8 mouse cellular contexts compared by ENCODE assay signal in the genomic region with DNA sequence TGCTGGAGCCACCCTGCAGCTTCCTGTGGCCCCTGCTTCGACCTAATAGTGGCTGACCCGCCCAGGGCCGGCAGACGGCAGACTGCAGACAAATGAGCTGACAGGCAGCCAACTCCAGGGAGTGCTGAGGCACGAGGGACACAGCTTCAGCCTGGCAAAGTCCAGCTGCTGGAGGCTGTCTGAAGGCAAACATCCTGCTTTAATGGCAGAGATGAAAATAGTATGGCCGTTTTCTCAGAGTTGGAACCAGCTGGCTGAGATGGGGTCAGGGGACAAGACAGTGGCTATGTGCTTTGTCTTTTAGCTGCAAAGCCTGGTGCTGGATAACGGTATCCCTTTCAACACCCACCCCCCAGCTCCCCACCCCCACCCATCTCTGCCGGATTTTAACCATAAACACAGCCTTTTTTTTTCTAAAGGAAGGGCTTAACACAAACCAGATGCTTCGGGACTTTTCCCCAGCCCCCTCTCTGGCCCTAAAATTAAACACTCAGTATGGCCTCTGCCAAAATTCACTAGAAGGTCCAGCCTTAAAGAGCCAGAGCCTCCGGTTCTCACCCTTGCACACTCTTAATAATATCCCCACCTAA. TPM values are rescaled to one million over a fixed set of nuclear protein-coding genes. Genes with fewer than 3 reads are reported as not detected.
A peak's percentile ranks its signal among the peaks of the same experiment; 100 is the strongest.
DNase-seq lines count a peak whose midpoint lies in the region; ATAC-seq lines count a peak whose summit lies in the region.

No protein-coding gene starts in this region.

- WGBS in hindbrain, embryonic 13.5 days, result 4% methylated on average over 10 of the region's 10 CpGs

- H3K4me3 ChIP-seq in hindbrain, embryonic 13.5 days, result no peak overlapping the region

- peak; percentile 94 for DNase-seq in adipocyte (ENCODE audit: low spot score)
- DNase-seq in cerebellum, postnatal 10 days, result peak; percentile 76 to 84
- peak; percentile 23 to 24 for DNase-seq in frontal cortex, postnatal 25 days (ENCODE audit: low spot score in 2 of 2)
- peak; percentile 25 to 41 for DNase-seq in layer of hippocampus, postnatal 25 days (ENCODE audit: extremely low spot score in 1 of 2, low spot score in 1 of 2)
- DNase-seq in lung, postnatal 25 days (ENCODE audit: low spot score), result peak; percentile 92
- peak; percentile 61 for DNase-seq in right cerebral cortex, postnatal 14 days
- DNase-seq in T-cell, adult 2 months (ENCODE audit: low spot score), result no peak

- H3K4me2 ChIP-seq in hindbrain, embryonic 13.5 days, result no peak overlapping the region

- H3K4me1 ChIP-seq in hindbrain, embryonic 13.5 days (replicated peaks), result peaks cover 42% of the 10 kb centered on the region

- ATAC-seq in hindbrain, embryonic 13.5 days (ENCODE audit: low FRiP score), result 0 out of 2 replicates have a peak, but pooled peaks have one; percentile 52

- H3K9ac ChIP-seq in hindbrain, embryonic 13.5 days, result no peak overlapping the region

- no peaks in the 10 kb centered on the region for H3K36me3 ChIP-seq in hindbrain, embryonic 13.5 days

- H3K27ac ChIP-seq in hindbrain, embryonic 13.5 days, result peak overlapping the region; percentile 59

- H3K27me3 ChIP-seq in hindbrain, embryonic 13.5 days, result no peaks in the 10 kb centered on the region

- 0 out of 2 replicates have a peak, but pooled peaks cover 6% of the 10 kb centered on the region for H3K9me3 ChIP-seq in hindbrain, embryonic 13.5 days

RNA-seq across cellular contexts. Expression of gene Actn1, which starts 30.0 kb away (rescaled TPM):
- 7.0 TPM in 2 replicates for polyA plus RNA-seq in hindbrain, embryonic 13.5 days (2015; fragmentation: Nextera tagmentation; extraction: Ambion mirVana)
- total RNA-seq in layer of hippocampus, postnatal 25 days (2021), result 100 to 1,000 TPM in 1 of 2 experiments, 10 to 100 TPM in 1; 93.4 to 102 TPM
